Mouse (Mus musculus) embryonic fibroblast, embryonic 13.5 days (primary cell): Measurements from ENCODE around the gene Sppl3.

ENCODE experiments used
- CTCF ChIP-seq: IDR thresholded peaks from 2 replicates; pipeline ENCODE4 v1.5.1; 2011; ENCODE audit warnings: mild to moderate bottlenecking, control low read depth, low read length, moderate library complexity, borderline replicate concordance; ENCODE audit not compliant: insufficient read depth
- POLR2A ChIP-seq: IDR thresholded peaks from 2 replicates; pipeline ENCODE4 v1.6.1; 2011; ENCODE audit warnings: low read depth, mild to moderate bottlenecking, control low read depth, low read length, moderate library complexity

DNA sequence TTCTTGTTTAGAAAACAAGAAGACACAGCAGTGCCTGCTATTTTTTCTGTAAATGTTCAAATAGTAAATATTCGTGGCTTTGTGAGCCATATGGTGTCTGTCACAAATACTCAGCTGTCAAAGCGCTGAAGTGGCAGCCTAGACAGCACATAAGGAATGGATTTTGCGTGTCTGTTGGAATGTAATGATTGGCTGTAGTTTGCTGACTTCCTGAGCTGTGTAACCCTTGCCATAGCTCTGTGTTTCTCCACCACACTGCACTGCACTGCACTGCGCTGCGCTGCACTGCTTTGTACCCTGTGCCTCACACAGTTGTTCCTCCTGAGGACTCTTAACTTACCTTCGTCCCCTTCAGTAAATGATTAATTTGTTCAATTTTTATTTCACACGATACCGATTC lies 41.6 kb downstream of the Sppl3 start:
- TF ChIP-seq CTCF (no peak), POLR2A (no peak)
